Mouse (Mus musculus) cerebellum, adult 2 months (tissue): Measurements from ENCODE around the gene Homer3.

Experiments
- CTCF ChIP-seq: fragments of 200-500 bp; IDR thresholded peaks from 2 replicates; pipeline ENCODE4 v1.5.1; 2011; ENCODE audit warnings: low read depth, mild to moderate bottlenecking, control low read depth, low read length, moderate library complexity, borderline replicate concordance; ENCODE audit not compliant: insufficient read depth
- POLR2A ChIP-seq: fragments of 200-500 bp; IDR thresholded peaks from 2 replicates; pipeline ENCODE4 v1.6.1; 2011; ENCODE audit warnings: low read length, control low read depth, borderline replicate concordance; ENCODE audit not compliant: insufficient read depth

- no peak for TF ChIP-seq CTCF
- no peak for TF ChIP-seq POLR2A
These were observed 34.2 kb downstream of the Homer3 start for GRCm38 (mm10) chr8:70316511-70317504.
